Mouse (Mus musculus) stomach, postnatal 0 days (tissue): Measurements from ENCODE around the gene Nup210. TPM values are rescaled to one million over a fixed set of nuclear protein-coding genes. Genes with fewer than 3 reads are reported as not detected.

Experiments
- ATAC-seq: fragments of 200-750 bp; cut with Nextera tagmentation; 2 replicates; pipeline ENCODE4 v1.8.0; 2017; ENCODE audit not compliant: low FRiP score, low TSS enrichment
- DNase-seq: peaks from one replicate; pipeline ENCODE4 v3.0.0-alpha.2; 2016; ENCODE audit warnings: low spot score
- H3K27ac ChIP-seq: fragments of 300-500 bp; sonication (generic); replicated peaks from 2 replicates; pipeline ENCODE4 v1.5.1; 2014; ENCODE audit warnings: mild to moderate bottlenecking, control low read depth
- H3K27me3 ChIP-seq: fragments of 300-500 bp; sonication (generic); 2 replicates; pipeline ENCODE4 v1.6.1; 2014; ENCODE audit warnings: low read length; ENCODE audit not compliant: control insufficient read depth, insufficient read depth
- H3K36me3 ChIP-seq: fragments of 300-500 bp; sonication (generic); 2 replicates; pipeline ENCODE4 v1.6.1; 2014; ENCODE audit warnings: low read length, mixed read lengths; ENCODE audit not compliant: control insufficient read depth, insufficient read depth
- H3K4me1 ChIP-seq: fragments of 300-500 bp; sonication (generic); replicated peaks from 2 replicates; pipeline ENCODE4 v1.6.1; 2014; ENCODE audit warnings: antibody characterized with exemption; ENCODE audit not compliant: control insufficient read depth, insufficient read depth
- H3K4me2 ChIP-seq: fragments of 300-500 bp; sonication (generic); replicated peaks from 2 replicates; pipeline ENCODE4 v1.6.1; 2014; ENCODE audit warnings: low read depth, mild to moderate bottlenecking, control low read depth, moderate library complexity
- H3K4me3 ChIP-seq: fragments of 300-500 bp; sonication (generic); 2 replicates; pipeline ENCODE4 v1.5.1; 2014; ENCODE audit warnings: low read depth, low read length, control low read depth
- H3K9ac ChIP-seq: fragments of 300-500 bp; sonication (generic); 2 replicates; pipeline ENCODE4 v1.6.1; 2014; ENCODE audit warnings: mild to moderate bottlenecking, low read length, control low read depth, mixed read lengths
- H3K9me3 ChIP-seq: fragments of 300-500 bp; sonication (generic); 2 replicates; pipeline ENCODE4 v1.6.1; 2016; ENCODE audit warnings: low read length; ENCODE audit not compliant: control insufficient read depth
- CTCF ChIP-seq: IDR thresholded peaks from 2 replicates; pipeline ENCODE4 v1.5.1; 2016; ENCODE audit warnings: antibody characterized with exemption, low read depth, mild to moderate bottlenecking, moderate library complexity
- EP300 ChIP-seq: optimal IDR thresholded peaks from 2 replicates; pipeline ENCODE3; 2016; ENCODE audit warnings: antibody characterized with exemption
- WGBS: fragments of 180-500 bp; shearing (Covaris S2); extraction: QIAGEN DNeasy Blood & Tissue Kit; methylation state at CpG from one replicate; pipeline ENCODE4 v1.1.7; 2014; 5-methylcytosine and 5-hydroxymethylcytosine counted together
- polyA plus RNA-seq: library from polyadenylated mRNA; unstranded; fragments of >200 nt; fragmentation: Nextera tagmentation; extraction: Ambion mirVana; gene quantifications from 2 replicates; pipeline ENCODE4 v1.2.1, GENCODE M21; 2015

The Nup210 gene
- polyA plus RNA-seq, 1 experiment from 2014 or later = 2.4 TPM

DNA sequence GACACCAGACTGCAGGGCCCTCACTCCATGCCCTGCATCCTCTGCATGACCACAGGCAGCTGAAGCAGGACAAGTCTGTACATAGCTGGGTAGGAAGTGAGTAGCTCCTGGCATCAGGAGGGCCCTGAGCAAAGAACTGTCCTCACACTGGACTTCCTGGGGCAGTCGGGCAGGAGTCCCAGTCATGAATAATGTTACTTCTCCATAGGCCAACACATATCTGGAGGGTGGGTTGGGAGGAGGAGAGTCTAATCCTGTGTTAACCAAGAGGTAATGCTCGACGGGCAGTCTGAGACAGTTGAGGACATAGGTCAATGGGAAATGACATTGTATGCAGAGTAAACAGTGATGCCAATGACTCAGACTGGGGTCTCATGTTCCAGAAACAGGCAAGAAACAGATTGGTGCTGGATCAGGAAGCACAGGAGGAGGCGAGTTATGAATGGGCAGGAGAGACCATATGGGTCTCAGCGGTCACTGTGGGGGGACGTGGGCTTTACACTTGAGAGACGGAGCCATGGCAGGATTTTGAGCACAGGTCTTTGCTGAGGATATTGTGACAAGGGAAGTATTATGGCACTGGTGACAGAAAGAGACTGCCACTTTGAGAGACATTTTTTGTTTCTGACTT lies 99.9 kb downstream of the Nup210 start:
- Histone ChIP-seq H3K9me3 (no peaks in the 10 kb centered on the region), H3K9ac (no peak overlapping the region), H3K4me2 (no peak overlapping the region), H3K27me3 (no peaks in the 10 kb centered on the region), H3K4me3 (no peak overlapping the region), H3K4me1 (no peaks in the 10 kb centered on the region), H3K36me3 (no peaks in the 10 kb centered on the region), H3K27ac (no peak overlapping the region)
- no peak for DNase-seq
- ATAC-seq = peak; percentile 53; the same call in 1 of the 2 replicates
- WGBS = 73% methylated on average over 7 of the region's 7 CpGs
- TF ChIP-seq EP300 = no peak
- no peak for TF ChIP-seq CTCF

- no peaks in the 10 kb centered on the region for H3K36me3 ChIP-seq
- ATAC-seq = no peak; the same call in 1 of the 2 replicates
- H3K27ac ChIP-seq = no peak overlapping the region
- no peak for DNase-seq
- 50% methylated on average over 9 of the region's 9 CpGs for WGBS
- TF ChIP-seq CTCF (no peak), EP300 (no peak)
- H3K9ac ChIP-seq = no peak overlapping the region
- H3K27me3 ChIP-seq = no peaks in the 10 kb centered on the region
- H3K4me2 ChIP-seq = no peak overlapping the region
- H3K9me3 ChIP-seq = no peaks in the 10 kb centered on the region
- no peaks in the 10 kb centered on the region for H3K4me1 ChIP-seq
- no peak overlapping the region for H3K4me3 ChIP-seq
Observed at GRCm38 (mm10) chr6:91014198-91014958, 102.3 kb downstream of the Nup210 start.

DNA sequence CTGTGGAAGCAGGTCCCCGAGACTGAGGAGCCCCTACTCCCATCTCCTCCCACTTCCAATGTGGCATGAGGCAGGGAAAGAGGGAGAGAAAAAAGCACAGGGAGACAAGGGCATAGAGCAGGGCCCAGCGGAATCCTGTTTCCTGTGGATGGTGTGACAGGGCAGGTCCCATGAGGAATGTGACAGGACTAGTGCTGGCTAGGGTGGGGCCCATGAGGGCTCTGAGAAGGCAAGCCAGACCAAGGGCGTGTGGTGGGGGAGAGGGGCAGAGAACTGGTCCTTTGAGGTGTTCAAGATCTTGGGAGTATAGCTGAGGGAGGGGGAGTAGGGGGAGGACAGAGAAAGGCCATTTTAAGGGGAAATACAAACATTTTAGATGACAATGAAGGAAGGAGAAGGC lies 104.2 kb downstream of the Nup210 start:
- Histone ChIP-seq H3K4me3 (no peak overlapping the region), H3K4me1 (no peaks in the 10 kb centered on the region), H3K27ac (no peak overlapping the region), H3K4me2 (no peak overlapping the region), H3K27me3 (no peaks in the 10 kb centered on the region), H3K9ac (no peak overlapping the region), H3K9me3 (no peaks in the 10 kb centered on the region), H3K36me3 (no peaks in the 10 kb centered on the region)
- ATAC-seq (peak; percentile 30; the same call in 1 of the 2 replicates), DNase-seq (no peak)
- WGBS = 39% methylated on average over 3 of the region's 3 CpGs
- TF ChIP-seq CTCF (no peak), EP300 (no peak)

DNA sequence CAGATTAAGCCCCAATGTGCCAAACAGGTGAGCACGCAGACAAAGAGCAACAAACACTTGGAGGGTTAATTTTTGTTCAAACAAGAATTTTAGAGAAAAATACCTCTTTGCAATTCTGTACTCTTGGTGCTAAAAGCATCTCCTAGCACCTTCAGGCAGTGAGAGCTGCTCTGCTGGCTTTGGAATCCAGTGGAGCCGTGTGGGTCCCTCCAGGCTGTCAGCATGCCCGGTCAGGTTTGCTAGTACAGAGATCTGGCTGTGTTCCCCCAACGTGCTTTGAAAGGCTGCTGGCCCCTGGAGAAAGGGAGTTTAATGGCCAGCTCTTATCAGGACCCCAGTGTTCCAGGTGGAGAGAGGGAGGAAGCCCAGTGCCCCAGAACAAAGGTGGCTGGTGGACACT lies 105.1 kb downstream of the Nup210 start:
- H3K4me3 ChIP-seq = no peak overlapping the region
- H3K9me3 ChIP-seq = no peaks in the 10 kb centered on the region
- H3K4me1 ChIP-seq = no peaks in the 10 kb centered on the region
- DNase-seq = no peak
- H3K9ac ChIP-seq = no peak overlapping the region
- H3K27ac ChIP-seq = no peak overlapping the region
- WGBS = 61% methylated on average over 4 of the region's 4 CpGs
- H3K4me2 ChIP-seq = no peak overlapping the region
- H3K36me3 ChIP-seq = no peaks in the 10 kb centered on the region
- no peaks in the 10 kb centered on the region for H3K27me3 ChIP-seq
- TF ChIP-seq EP300 = no peak
- no peak for TF ChIP-seq CTCF
- ATAC-seq = no peak

GRCm38 (mm10) chr6:91008284-91008830 lies 108.3 kb downstream of the Nup210 start:
- H3K4me3 ChIP-seq = no peak overlapping the region
- no peaks in the 10 kb centered on the region for H3K9me3 ChIP-seq
- no peaks in the 10 kb centered on the region for H3K36me3 ChIP-seq
- ATAC-seq (no peak), DNase-seq (no peak)
- no peak overlapping the region for H3K9ac ChIP-seq
- H3K4me2 ChIP-seq = no peak overlapping the region
- H3K27me3 ChIP-seq = no peaks in the 10 kb centered on the region
- 87% methylated on average over 3 of the region's 3 CpGs for WGBS
- no peak for TF ChIP-seq EP300
- no peak for TF ChIP-seq CTCF
- H3K4me1 ChIP-seq = no peaks in the 10 kb centered on the region
- H3K27ac ChIP-seq = no peak overlapping the region

- DNase-seq = no peak
Observed at GRCm38 (mm10) chr6:91007207-91007606, 109.4 kb downstream of the Nup210 start.

More at GRCm38 (mm10) chr6:91007207-91007606, 109.4 kb downstream of the Nup210 start:
- Histone ChIP-seq H3K4me3 (no peak overlapping the region), H3K27ac (no peak overlapping the region), H3K36me3 (no peaks in the 10 kb centered on the region), H3K9ac (no peak overlapping the region), H3K4me2 (no peak overlapping the region), H3K9me3 (no peaks in the 10 kb centered on the region), H3K27me3 (no peaks in the 10 kb centered on the region), H3K4me1 (no peaks in the 10 kb centered on the region)
- ATAC-seq = no peak
- 56% methylated on average over 2 of the region's 2 CpGs for WGBS
- no peak for TF ChIP-seq EP300
- TF ChIP-seq CTCF = no peak
